Mouse (Mus musculus) brain, adult 2 months (tissue): ENCODE results near the gene Rnf215.
"Not testable (repeated sequence)": the region's sequence is repeated elsewhere in the genome, so short reads cannot be mapped to it uniquely, and the experiment has no call there.

Experiments
- DNase-seq: peaks from one replicate; pipeline ENCODE4 v3.0.0; 2011; ENCODE audit warnings: low read depth, low spot score

Gene Rnf215

DNA sequence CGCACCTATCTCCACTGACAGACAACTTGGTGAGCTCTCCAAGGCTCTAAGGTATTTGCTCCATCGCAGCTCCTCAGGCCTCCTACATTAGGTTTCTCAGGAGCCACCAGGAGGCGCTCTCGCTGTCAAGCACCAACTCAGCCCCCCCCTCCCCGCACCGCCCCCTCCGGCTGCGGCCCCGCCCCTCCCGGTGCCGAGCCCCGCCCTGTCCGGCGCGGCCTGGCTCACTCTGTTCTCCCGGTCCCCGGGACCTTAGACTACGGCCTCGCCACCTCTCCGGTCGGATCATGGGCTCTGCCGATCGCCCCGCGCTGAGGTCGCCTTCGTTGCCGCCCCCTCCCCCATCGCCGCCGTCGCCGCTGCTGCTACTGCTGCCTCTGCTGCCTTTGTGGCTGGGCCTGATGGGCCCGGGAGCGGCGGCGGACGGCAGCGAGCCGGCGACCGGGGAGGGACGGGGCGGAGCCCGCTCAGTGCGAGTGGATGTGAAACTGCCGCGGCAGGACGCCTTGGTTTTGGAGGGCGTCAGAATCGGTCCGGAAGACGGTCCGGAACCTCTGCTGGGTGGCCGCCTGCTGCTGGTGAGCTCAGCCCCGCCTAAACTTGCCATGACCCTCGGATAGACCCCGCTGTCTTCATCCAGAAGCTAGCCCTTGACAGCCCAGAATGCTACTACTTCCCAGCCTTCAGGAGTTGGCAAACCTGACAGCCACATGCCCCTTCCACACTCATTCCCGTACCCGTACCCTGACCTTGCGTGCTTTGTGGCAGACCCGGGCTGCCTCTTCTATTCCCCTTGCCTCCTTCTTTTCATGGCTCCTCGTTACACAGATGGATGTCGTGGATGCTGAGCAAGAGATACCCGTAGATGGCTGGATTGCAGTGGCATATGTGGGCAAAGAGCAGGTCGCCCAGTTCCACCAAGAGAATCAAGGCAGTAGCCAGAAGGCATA, at the start of gene Rnf215:
Gene Rnf215 (plus strand): TSS at position 217 of the 950 bp plus-strand sequence.
- peak; percentile 97 for DNase-seq

DNA sequence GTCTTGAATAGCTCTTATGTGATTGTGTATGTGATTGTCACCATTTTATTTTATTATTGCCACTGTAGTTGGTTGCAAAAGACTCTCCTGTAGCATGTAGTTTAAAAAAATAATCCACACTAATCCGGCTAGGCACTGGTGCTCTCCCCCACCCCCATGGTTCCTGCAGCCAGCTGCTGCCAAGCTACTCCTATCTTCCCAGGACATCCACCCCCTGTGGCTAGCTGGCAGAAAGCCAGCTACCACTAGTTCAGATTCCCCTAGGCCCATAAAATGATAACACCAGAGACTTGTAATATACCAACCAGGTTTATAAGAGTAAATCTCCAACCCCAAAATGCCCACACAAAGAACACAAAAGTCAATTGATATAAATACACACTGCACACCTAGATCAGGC, 48.8 kb upstream of the Rnf215 start:
- DNase-seq: no peak

DNA sequence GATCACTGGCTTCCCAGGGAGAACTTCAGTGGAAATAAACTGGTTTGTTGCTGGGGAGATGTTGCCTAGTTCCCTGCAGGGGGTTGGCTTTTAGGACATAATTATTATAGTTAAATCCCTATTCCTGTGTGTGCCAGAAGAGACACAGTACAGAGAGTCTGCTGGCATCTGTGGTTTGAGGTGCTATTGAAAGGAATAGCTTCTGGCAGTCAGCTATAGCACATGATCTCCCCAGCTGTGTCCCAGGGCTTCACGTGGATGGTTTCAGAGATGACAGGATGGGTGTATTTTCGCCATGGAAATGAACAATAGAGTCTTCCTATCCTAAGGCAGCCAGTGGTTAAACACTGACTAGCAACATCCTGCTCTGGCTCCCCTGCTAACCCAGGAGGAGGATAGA, 47.7 kb upstream of the Rnf215 start:
- DNase-seq: peak; percentile 88

DNA sequence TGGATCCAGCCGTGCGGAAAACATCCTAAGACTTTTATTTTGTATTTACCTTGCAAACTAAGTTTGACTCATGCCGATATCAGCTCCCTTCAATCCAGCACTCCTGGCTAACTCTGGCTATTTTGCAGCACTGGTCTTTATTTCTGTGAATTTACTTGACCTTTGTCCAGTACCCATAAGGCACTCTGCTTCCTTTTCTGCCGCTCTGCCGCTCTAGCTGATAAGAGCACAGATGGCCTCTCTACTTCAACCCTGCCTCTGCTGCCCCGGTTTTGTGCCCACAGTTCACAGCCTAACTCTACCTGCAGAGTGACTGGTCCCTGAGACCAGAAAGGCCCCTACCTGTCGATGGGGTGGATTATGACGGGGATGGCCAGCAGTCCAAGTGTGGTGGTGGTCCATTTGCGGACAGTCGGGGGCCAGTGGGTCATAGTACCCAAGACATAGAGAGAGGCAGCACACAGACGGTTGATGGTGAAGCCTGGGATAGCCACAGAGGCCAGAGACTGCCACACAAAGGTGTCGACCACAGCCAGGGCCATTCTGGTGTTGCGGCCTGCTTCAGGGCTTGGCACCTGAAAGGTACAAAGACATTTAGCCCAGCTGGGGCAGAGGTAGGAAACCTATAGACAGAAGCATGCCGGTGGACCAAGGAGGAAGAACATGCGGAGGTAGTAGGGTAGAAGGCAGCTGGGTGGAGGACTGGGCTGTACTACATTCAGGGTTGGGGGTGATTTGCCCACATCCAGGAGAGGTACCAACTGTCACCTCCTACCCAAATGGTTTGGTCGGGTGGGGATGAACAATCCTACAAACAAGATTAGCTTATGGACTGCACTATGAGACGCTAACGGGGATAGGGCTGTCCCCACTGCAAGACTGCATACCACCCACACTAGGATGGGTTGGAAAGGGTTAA, 41.3 kb upstream of the Rnf215 start:
- DNase-seq: peak; percentile 82

DNA sequence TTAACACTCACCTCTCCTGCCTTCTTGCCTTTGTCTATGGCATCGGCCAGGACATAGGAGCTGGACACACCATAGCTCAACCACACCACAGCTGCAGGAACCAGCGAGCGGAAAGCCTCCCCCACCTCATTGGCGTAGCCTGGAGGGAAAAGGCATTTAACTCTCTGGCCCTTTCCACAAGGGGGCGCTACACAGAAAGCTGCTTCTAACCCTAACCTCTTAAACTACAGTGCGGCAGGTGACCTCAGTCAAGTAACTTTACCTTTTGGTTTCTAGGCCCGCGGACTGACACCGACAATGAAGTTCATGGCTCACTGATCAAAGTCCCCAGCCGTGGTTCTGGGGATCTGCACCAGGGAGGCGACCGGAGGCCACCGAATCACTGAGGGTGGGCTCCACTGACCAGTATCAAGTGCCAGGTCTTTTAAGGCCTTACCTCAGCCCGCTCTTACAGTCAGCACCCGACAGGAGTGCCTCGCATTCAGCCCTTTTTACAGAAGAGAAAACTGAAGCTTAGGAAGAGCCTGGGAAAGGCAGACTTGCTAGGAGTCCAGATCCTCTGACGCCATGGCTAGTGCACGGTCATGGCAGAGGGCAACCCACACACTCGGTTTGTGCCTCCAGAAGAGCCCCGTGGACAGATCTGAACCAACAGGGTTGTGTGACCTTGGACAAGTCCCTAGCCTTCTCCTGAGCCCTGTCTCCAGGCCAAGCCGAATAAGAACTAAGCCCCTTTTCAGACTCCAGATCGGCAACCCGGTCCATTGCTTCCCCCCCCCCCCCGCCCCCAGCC, 40.4 kb upstream of the Rnf215 start:
- peak; percentile 89 for DNase-seq

DNA sequence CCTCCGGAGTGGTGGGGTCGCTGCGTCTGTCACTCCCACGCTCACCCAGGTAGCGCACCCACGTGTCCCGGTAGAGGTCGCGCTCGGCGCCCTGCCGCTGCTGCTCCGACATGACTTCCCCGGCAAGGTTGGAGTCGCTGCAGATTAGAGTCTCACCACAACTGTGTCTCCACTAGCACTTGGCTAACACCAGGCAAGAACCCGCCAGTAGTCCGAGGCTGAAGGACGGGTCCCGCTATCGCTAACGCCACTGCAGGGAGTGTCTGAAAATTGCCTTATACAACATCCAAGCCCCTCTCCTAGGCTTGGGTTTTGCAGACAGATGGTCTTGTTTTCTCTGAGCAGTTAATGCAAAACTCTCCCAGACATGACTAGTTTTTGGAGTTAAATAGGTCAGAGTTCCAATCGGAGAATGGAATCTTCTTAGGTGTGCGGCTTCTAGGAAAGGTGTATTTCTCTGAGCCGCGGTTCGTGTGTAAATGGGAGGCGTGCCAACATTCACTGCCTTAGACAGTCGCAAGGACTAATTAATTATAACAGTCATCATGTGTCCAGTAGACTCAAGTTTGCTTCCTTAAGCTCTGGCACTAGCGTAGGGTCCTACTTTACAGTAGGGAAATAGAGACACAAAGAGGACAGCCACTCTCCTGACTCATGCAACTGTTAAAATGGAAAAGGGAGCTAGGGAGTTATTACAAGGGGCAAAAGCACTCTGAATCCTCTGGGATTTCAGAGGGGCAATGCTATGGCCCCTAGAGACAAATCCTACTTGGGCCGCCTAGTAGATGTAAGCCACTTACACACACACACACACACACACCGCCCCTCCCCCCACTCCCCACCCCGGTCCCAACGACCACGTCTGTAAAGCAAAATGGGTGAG, 39.6 kb upstream of the Rnf215 start, which contains the start of gene Mtfp1:
Gene Mtfp1 (minus strand): TSS at position 275 of the 883 bp plus-strand sequence.
- peak; percentile 85 for DNase-seq

DNA sequence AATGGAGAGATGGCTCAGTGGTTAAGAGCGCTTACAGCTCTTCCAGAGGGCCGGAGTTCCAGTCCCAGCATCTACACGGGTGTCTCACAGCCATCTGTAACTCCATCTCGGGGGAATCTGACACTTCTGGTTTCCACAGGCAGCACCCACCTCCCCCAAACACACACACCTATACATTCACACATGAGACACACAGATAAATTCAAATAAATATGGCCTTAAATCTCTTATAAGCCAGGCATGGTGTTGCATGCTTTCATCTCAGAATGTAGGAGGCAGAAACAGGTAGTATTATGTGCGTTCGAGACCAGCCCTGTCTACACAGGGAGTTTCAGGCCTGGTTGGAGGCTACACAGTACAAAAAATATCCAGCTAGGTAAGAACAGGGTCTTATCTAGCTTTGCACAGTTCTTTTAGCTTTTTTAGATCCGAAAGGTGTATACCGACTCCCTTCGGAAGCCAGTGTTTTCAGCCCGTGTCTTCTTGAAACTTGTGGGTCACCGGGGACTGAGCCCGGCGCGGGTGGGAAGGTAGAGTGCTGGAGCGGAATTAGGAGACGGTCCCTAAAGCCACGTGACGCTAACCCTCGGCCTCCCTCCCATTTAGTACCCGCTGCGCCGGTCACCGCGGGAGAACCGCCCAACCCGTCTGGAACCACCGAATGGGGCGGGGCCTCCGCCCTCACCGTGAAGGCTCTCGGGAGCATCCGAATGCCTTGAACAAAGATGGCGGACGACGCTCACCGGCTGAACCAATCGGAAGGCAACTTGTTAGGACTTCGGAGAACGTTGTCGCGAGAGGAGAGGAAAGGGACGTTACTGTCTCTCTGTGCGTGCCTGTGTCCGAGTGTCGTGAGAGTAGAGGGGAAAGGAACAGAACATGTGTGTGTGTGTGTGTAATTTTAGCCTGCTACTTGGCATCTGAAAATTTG, 38.7 kb upstream of the Rnf215 start:
- peak; percentile 100 for DNase-seq

DNA sequence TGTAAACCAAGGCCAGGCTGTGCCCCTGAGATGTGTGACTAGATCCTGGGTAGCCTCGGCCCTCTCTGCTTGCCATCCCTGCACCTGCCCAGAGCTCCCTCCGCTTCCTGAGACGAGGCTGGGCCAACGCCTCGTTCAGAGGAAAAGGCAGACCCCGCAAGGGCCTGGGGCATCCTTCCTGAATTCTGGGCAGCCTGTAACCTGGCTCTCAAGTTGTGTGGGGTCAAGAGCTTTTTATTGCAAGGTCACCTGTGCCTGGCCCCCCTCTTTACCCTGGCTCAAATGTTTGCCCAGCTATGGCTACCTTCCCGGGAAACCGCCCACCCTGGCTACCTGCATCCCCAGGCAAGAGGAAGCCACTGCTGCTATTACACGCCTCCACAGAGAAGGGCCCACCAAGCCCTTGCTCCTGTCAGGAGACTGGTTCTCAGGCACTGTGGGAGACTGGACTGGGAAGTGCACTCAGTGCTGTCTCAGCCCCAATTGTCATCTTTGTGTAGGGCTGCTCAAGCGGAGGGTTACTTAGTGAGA, 37.8 kb upstream of the Rnf215 start:
- no peak for DNase-seq

DNA sequence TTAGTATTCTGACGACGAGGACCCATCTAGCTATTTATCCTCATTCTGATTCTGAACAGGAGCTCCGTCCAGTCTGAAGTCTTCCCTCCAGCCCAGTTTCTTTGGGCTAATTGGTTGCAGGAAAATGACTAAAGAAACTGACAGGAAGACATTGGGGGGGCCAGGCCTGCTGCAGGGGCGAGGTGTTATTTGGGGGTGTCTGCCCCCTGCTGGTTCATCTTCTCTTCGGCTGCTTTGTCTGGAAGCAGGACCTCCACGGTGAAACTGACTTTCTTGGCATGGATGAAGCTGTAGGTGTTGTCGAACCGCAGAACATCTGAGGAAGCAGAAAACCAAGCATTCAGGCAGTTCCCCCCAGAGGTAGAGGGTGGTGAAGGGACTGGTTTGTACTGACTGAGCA, 36.9 kb upstream of the Rnf215 start:
- no peak for DNase-seq

DNA sequence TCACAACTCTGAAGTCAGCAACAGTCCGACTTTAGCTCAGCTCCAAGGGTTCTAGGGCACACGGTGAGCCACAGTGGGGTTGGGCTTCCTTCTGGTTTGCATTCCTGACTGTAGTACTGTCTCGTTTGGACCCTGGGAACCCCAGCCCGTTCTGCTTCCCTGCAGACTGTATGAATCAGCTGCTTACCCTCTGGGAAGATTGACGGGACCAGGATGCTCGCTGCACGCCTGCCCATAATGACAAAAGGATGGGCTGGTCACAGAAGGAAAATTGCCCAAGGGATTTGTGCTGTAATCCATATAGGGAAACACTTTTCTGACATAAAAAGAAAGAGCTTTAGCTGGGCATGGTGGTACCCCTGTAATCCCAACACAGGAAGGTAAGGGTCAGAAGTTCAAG, 36.2 kb upstream of the Rnf215 start:
- no peak for DNase-seq

DNA sequence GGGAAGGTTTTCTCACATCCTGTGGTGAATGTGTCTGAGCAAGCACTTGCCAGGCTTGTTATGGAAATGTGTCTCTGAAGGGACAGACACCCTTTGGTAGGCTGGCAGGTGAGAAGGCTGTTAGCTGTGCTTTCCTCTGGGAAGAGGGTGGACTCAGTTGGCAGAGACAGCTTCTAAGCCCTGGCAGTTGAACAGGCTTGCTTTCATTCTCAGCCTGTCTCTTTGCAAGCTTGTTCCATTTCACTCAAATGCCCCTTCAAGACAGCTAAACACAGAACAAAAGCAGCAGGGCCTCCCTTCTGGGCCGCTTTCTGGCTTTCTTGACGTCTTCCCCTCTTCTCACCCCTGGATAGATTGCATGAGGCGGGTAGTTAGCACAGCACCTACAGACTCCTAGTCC, 35.6 kb upstream of the Rnf215 start:
- DNase-seq: peak; percentile 72

DNA sequence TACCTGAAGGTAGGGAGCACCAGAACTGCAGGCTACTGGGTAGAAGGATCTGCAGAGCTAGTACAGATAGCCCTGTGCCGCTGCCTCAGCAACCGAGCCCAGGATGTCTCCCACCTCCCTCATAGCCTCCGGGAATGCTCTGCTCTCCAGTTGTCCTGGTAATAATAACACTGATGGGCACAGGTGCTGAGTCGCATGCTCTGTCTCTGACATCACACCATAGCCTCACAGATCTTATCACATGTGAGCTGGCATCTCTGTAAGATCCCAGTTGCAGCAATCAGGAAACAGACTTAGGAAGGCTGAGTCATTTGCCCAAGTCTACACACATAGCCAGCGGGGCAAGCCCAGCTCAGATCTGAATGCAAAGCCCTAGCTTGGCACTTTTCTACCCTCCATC, 33.2 kb upstream of the Rnf215 start:
- DNase-seq: peak; percentile 53

DNA sequence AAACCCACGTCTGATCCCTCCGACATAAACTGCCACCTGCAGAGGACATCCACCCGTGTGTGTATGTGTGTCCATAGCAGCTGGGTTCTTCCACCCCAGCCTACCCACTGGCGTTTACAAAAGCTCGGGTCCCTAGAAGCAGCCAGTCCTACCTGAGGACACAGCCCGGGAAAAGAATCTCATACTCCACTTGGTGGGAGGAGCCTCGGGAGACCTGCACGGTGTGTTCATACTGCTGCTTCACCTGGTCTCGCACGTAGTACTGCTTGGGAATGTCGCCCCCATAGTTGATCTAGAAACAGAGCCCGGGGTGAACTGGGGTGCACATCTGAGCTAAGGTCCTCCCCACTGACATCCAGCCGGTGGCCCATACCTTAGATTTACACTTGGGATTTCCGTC, 31.5 kb upstream of the Rnf215 start:
- DNase-seq: no peak

DNA sequence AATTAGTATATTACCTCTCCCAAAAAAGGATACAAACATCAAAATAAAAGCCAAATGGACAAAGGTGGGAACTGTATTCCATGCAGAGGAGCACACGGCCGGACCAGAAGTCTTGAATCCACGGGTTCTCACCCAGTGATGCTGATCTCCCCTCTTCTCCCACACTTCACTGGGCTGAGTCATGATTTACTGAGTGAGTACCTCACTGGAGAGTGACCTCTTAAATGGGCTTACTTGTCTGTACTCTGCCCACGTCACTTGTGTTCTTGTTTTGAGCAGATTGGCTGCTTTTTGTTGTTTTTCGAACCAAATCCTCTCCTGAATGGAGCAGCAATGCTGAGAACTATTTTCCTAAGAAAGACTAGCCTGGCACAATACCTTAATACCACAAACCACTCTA, 30.0 kb upstream of the Rnf215 start:
- DNase-seq: peak; percentile 64

DNA sequence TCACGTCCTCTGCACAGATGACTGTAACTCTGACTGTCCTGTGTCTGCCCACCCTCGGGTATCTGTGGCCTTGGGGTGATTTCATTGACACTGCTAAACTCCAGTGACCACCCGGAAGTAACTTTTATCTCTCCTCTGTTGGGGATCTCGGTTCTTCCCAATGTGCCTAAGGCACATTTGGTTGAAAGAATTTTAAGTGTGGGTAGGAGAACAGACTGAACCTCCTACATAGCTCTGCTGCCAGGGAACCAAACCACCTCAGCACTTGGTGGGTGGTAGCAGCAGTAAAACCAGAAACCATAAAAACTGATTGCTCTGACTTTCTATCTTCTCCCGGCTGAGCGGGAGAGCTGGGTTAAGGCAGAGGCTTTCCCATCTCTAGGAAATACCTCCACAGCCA, 29.6 kb upstream of the Rnf215 start:
- DNase-seq: peak; percentile 87

DNA sequence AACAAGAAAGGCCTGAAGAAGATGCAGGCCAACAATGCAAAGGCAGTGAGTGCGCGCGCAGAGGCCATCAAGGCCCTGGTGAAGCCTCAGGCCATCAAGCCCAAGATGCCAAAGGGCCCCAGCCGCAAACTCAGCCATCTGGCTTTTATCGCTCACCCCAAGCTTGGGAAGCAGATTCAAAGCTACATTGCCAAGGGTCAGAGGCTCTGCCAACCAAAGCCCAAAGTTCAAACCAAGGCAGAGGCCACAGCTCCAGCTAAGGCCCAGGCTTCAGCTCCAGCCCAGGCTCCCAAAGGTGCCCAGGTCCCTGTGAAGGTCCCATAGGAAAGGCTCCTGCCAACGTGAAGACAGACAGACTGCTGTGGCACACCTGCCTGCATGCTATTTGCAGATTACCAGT, 27.1 kb upstream of the Rnf215 start:
- not testable (repeated sequence) for DNase-seq

DNA sequence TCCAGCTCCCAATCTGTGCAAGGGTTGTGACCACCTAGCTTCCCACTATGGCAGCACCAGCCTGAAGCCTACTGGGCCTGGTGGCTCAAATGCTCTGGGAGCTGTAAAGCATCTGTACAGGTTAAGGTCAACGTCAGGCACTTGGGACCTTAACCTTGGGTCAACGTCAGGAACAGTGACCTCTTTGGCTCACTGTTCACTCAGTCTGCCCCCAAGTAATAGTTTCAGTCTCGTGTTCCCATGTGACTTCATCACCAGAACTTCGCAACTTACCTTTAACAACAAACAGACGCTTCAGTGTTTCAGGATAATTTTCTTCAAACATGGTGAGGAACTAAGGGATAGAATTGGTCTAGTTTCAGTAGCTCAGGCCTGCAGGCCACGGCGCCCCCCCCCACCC, 26.3 kb upstream of the Rnf215 start:
- DNase-seq: no peak

DNA sequence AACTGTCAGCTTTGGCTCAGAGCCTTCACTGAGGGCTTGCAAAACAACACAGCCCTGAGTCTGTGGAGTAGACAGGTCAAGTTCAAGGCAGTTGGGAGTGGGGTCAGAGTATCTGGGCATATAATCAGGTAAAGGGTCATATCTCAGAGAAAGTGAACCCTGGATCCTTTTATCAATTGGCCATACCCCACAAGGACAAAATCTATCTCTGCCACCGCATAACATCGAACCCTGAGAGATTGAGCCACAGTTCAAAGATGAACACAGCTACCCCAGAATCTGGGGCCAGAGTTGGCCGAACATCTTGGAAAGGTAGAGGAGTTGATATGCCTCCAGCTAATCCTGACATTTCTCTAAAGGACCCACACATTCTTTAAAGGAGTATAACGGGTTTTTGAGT, 23.0 kb upstream of the Rnf215 start:
- no peak for DNase-seq

DNA sequence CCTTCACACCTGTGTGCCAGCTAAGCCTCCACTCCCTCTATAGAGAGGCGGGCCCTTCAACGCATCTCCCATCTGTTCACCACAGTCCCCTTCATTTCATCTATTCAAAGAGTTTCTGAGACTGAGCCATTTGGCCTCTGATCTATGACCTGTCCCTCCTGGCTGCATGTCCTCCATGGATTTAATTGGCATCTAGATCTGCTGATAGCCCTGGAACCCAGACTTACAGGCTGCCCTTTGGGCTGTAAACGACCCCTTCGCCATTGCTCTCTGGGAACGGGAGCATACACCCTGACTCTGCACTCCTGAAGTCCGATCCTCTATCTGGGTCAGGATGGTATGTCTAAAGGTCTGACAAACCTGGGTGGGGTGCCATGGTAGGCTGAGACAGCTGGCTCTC, 22.1 kb upstream of the Rnf215 start:
- DNase-seq: no peak
